Mouse (Mus musculus): Measurements from ENCODE around the gene Impad1.

Impad1 gene

DNA sequence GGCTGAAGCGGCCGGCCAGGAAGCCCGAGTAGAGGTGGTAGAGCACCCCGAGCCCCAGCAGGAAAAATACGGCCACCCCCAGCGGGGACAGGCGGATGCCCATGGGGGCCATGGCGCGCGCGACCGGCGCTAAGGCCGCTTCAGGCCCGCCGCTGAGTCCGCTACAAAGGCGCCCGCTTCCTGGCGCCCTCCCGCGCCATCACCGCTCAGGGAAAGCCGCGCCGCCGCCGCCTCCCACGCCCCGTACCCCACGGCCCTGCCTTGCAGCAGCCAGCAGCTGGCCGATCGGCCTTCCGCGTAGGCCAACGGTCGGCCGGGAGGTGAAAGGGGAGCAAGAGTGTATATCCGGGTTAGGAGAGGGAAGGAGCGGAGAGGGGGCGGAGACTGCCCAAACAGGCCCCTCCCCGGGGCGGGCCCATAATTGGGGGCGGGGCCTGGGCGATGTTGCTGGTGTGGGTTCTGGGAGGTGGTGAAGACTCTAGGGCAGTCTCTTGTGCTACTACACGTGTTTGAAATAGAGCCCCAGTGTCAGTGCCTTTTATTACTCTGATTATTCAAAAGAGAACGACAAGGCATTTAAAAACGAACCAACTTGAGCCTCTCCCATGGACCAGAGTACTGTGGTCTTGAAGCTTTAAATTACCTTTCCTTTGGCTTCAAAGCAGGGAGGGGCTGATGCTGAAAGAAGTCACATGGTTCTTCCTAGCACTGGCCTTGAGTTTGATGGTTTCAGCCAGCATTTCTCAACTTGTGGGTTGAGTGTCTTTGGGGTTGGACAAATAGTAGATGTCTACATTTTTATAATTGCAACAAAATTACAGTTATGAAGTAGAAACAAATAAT lies at the start of gene Impad1:
Gene Impad1 (minus strand): TSS at position 364 of the 843 bp plus-strand sequence.
- DNase-seq: peak; percentile 84

DNA sequence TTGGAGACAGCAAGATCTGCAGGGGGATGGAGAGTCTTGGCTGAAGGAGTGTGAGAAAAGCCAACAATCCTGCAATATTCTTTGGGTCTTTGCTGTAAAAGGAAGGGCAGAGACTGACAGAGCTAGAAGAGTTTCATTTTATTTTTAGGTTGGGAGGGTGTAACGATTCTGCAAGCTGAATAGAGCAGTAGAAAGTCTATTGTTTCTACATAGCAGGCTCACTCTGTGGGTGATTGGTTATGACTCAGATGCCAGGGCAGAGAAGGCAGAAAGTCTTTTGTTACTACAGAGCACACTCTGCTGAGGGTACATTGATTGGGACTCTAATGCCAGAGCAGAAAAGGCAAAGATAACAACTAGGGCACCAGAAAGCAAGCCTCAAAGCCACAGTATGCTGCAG lies 47.0 kb upstream of the Impad1 start:
- no peak for DNase-seq

DNA sequence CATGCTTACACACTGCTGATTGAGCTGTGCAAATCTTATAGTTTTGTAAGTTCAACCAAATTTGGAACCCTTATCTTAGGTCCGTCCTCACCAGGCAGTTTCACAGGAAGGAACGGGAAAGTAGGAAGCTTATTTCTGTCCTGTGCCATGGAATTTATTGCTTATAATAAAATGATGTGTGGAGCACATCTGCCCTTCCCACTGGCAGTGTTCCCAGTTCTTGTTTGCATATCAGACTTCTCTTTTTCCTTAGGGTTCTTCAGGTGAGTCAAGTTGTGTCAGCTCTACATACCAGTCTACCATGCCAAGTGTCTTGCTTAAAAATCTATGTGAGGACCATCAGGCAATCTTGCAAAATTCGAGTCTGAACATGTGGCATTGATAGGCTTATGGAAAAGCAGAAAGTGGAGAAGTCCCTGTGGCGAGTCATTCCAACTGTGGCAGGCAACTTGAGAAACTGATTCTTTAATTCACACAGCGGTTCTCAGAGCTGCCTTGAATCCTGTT lies 40.7 kb upstream of the Impad1 start:
- no peak for DNase-seq

DNA sequence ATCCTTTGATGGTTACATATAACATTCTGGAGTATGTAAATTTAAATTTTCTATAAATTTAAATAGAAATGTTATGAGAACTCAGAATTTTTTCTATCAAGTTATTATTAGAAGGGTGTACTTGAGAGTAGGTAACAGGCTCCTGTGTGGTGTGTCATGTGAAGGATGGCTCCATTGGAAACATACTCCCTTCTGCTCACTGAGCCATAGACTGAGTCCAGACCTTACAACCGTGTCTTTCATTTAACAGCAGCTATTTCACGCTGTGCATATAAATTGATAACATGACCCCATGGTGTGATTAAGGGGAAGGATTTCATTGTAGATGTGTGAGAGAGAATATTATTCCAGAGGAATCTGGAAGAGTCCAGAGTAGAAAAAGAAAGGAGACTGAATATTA lies 35.0 kb upstream of the Impad1 start:
- DNase-seq: no peak

DNA sequence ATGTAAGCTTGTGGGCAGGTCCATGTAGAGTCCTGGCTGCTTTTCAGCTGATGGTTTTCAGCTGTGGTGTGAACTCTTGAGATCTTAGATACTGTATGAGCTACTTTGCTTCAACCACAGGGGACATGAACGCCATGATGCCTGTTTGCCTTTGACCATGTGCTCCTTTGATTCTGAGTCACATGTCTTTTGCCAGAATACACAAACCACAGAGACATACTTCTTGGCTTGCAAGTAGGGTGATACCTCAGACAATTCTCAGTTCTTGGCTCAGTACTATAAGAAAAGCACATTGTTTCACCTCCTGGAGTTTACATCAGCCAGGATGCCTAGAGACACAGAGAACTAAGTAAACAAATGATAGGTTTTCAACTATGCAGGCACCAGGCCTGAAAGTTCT lies 29.0 kb upstream of the Impad1 start:
- no peak for DNase-seq

DNA sequence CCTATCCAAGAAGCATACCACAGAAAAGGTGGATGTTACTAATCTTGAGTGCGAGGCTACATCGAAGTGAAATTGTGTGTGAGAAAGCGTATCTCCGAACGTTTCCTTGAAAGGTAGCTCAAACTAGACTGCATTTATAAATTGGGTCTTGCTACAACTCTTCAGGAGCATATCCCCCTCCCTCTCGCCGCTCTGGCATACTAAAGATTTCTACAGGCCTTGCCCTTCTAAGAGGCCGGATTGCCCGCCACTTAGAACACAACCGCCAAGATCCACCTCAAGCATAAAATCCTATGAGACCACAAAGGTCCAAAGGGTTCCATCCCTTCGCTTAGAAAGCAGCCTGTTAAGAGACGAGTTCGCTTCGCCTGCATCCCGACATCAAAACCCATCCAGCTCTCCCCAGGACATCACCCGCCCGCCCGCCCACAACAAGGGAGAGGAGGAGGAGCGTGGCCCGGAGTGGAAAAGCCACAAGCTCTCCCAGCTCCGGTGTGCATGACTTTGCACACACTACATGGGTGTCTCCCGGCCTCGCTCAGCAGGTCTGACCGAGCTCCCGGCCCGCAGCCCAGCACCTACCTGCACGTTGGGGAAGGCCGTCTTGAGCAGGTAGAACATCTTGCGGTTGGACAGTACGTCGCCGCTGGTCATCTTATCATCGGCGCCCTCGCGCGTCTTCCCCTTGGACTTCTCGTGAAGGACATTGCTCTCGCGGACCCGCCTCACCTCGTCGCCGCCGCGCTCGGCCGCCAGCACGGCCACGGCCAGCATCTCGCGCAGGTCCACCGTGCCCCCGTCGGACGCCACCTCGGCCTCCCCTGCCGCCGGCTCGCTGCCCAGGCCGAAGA lies 789 bp downstream of the Impad1 start:
- DNase-seq: peak; percentile 37

DNA sequence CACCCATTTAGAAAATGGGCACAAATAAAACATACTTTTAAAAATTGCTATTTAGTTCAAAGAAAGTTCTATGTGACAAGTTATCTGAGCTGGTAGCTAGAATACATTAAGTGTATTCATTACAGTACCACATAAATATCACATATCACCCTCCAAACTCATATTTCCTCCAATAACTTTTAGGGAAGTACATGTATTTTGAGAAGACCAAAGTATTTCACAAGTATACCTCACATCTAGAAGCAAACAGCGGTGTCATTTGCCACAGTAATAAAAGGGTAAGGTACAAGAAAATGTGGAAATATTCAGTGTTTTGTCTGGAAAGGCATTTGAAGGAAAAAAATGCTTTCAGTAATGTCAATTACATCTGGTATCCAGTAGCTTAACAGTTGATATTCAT lies 2.0 kb downstream of the Impad1 start:
- no peak for DNase-seq

DNA sequence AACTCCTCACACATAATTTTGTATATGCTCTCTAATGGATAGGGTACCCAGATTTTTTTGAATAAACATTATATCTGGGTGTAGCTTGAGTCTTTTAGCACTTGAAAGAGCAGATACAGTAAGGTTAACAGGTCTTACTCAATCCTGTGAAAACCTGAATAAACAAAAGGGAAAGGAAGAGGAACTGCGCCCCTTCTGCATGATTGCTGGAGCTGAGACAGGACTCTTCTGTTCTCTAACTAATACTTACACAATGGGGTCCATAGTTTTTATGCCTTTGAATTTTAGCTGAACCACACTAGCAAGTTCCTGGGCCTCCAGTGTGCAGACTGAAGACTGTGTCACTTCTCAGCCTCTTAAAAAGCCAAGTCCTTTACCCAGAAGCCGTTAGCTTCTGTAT lies 8.0 kb downstream of the Impad1 start:
- DNase-seq: no peak

DNA sequence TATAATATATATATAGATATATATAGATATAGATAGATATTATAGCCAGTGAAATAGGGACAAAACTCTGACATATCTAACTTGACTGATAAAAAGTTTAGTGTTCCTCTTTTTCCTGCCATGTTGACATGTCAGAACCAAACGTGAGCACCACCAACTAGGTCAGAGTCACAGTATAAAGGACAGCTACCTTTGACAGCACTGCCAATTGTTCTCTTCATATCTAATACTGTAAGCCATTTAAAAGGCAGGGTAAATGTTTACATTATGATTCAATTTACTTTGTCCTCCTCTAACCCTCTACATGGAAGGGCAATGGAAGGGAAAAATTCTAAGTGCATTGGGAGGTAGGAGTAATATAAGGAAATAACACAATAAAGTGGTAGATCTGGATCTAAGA lies 8.8 kb downstream of the Impad1 start:
- no peak for DNase-seq

DNA sequence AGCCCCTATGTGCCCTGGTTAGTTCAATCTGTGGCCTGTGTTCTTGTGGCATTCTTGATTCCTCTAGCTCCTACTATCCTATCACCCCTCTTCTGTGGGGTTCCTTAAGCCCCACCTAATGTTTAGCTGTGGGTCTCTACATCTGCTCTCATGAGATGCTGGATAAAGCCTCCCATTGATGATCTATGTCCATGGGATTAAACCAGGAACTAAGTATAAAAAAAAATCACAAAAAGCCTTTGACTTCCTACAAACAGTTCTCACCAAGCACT lies 9.5 kb downstream of the Impad1 start:
- DNase-seq: no peak

DNA sequence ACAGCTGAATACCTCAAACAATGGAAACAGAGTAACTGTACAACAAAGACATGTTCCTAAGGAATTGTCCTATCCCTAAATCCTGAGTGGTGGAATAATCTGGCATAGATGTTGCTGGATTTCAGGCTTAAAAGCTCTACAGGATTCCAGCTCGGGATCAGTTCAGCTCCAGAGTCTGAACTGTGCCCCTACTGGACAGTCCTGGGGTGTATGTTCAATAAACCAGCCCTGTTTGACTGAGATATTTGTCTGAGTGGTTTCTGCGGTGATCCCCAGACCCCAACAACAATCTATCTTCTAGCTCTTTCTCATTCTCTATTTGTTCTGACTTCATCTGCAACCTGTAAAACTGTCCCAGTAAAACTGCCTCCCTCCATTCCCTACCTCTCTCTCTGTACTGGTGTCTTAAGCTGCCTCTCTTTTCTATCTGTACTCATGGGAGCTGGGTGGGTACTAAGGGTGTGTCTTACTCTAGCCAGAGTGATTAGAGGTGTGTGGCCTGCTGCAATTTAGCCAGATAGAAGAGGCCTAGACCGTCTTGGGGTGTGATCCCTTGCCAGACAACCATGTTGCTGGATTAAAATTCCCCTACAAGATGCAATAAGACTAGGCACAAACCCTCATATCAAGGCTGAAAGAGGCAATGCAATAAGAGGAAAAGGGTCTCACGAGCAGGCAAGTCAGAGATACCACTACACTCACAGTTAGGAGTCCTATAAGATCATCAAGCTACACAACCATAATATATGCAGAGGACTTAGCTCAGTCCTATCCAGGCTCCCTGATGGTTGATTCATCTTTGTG lies 10.1 kb downstream of the Impad1 start:
- no peak for DNase-seq

DNA sequence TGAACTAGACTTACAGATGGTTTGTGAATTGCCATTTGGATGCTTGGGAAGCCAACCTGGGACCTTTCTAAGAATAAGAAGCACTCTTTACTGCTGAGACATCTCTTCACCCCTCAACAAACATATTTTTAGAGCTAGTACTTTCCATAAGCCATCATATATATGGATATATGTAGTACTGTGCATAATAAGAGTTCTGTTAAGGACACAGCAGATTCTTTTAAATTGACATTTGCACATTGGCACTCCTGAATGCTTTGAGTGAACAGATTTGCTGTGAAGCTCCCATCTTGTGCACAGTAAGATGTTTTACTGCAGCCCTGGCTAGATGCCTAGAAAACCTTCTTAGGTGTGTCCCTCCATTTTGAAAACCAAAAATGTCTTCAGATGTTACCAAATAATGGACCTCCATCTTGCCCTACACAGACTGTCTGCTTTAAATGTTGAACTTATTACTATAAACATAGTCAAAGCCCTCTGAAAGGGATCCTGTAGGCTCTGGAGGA lies 13.8 kb downstream of the Impad1 start:
- no peak for DNase-seq

DNA sequence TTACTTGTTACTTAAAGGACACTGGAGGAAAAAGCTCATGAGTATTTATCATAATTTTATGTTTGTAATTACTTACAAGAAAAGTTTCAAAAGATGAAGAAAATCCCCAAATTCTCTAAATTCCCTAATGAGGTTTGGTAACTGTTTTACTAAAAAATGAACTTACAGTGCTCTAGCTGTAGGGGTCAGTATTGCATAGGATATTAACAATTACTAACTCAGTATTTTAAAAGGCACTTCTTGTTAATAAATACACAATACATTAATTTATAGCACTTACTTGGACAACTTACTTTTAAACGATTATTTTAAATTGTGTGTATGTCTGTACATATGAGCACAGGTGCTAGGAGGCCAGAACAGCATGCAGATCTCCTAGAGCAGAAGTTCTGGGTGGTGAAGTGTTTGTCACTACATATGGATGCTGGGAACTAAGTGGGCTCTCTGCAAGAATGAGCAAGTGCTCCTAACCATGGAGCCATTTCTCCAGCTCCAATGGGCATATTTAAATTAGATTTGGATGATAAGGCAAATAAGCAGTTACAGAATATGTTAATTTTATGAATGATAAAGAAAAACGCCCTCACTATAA lies 21.5 kb downstream of the Impad1 start:
- no peak for DNase-seq

DNA sequence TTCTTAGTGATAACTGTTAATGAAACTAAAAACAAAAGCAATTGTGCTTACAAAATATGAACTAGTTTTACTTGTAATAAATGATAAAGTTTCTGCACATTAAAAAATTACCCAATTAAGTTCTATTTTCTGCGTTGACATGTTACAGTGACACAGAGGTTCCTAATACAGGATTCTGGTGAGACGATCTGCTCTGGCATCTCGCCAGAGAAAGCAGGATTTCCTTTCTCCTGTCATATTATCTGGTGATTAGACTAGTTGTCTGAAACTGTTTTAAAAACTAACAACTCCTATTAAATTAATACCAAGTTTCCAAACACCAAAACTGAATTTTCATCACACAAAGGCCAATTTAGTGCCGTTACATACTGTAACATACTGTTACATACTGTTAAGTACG lies 27.3 kb downstream of the Impad1 start:
- no peak for DNase-seq

DNA sequence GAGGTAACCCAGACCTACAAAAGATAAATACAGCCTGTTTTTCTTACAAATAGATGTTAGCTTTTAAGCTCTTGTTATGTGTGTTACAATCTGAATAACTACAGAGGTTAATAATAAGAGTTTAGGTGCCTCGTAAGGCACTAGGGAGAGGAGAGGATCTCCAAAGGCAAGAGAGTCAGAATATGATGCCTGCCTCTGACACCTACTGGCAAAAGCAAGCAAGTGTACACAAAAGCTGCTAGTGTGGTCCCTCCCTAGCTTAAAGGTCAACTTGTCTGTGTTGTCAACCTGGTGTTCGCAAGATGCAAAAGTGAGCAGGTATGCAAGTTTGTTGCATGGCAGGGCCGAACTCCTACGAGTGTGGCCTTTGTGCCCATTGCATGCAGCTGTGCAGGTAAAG lies 34.8 kb downstream of the Impad1 start:
- DNase-seq: no peak

DNA sequence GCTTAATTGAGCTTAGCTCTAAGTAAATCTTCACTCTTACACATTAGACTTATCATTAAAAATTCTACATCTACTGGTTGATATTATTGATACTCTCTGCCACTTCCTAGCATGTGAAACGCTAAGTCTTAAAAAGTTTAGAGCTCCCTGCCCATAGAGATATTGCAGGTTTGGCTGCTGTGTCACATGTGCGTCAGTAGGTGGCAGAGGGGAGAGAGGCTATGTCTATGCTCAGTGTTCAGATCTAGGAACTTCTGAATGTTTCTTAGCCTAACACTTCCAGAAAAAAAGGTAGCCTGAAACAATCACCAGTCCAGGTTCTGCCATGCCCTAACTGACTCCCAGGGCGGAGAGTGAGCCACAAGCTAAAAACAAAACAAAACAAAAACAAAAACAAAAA lies 63.7 kb downstream of the Impad1 start:
- DNase-seq: no peak

DNA sequence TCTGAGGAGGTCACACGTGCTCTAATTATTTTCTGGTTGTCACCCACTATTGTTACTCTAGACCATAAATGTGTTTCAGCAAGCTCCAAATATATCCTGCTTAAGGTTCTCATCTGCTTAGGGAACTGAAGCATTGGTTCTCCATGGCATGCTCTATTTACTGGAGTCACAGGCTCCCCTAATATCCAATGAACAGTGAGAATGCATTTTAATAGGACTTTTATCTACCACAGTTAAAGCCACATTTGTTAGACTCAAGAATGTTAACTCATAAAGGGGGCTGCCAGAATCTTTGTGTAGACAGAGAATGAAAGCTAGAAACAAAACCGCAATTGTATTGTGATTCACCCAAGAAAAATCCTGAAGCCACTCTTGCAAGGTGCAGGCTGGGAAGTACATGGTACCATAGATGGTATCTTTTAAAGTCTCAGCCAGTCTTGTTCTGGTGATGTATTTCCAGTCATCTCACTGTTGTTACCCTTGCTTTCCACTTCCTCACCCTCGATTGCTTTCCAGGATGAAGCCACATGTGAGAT lies 66.8 kb downstream of the Impad1 start:
- no peak for DNase-seq

DNA sequence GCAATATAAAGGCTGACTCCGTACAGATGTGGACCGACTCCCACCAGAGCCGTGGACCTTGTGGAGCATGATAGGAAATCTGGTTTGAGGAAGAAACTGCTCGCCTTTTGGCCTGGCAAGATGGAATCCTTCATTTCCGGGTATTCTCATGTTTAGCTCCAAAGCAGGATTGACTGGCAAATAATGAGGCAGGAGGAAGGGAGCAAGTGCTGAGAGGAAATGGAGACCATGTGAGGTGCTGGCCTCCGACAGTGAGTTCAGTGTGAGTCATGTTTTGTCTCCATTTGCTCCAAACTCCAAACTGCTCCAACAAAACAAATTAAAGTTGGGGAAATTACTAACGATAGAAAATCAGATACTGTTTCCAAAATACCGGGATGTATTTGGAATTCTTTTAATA lies 69.3 kb downstream of the Impad1 start:
- no peak for DNase-seq

DNA sequence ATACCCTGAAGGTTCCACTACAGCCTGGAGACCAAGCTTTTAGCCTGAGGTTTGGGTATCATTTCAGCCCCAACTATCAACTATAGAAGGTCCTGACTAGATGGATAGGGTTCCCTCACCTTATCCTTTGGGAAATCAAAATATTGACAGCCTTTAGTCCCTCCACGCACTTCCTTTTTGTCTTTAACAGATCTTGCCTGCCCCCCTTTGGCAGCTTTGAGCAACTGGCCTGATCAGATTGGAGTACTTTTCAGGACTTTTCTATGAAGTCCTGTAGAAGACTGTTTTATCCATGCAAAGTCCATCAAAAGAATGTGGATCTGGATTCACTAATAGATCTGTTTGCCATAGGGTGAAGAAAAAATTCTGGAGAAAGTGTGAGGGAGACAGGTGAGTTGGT lies 71.1 kb downstream of the Impad1 start:
- no peak for DNase-seq

DNA sequence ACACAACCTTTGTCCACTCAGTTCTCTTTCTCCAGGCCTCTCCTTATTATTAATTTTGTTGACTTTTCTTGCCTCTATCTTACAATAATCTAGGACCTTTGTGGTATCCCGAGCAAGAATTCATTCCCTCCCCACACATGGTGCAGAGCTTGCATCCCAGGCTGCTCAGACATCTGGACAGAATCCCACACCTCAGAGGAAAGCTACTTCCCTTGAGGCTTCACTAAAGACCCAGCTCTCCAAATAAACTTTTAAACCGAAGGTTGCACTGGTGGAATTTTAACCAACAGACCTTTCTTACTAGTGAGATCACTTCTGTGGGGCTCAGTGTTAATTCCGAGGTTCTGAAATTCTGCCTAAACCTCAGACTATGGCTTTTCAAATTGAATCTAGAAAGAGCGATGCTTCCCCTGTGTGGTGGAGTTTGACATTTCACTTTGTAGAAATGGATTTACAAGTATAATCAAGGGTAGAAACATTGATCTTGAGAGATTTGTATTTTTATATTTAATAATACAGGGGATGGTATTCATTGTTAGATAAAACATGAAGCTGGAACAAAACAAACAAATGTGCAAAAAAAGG lies 75.3 kb downstream of the Impad1 start:
- peak; percentile 14 for DNase-seq
